Mouse (Mus musculus): ENCODE data around the gene Clec4d.

GRCm38 (mm10) chr6:123258946-123259345, 3.0 kb upstream of the Clec4d start:
- TF ChIP-seq CTCF (IDR thresholded peaks at IDR 0.05; ENCODE audit: extremely low read depth, insufficient read depth, insufficient read length, insufficient replicate concordance) (no peak), POLR2A (IDR thresholded peaks at IDR 0.05; ENCODE audit: low read depth, low read length) (no peak)

All from spleen, adult 2 months (tissue).